Mouse (Mus musculus) forebrain, embryonic 13.5 days (tissue): ENCODE data around the gene Fmnl1. TPM values are rescaled to one million over a fixed set of nuclear protein-coding genes. Genes with fewer than 3 reads are reported as not detected.

Experiments used
- ATAC-seq: fragments of 200-750 bp; cut with Nextera tagmentation; 2 replicates; pipeline ENCODE4 v1.8.0; 2017
- H3K27ac ChIP-seq: fragments of 300-500 bp; sonication (generic); 2 replicates; pipeline ENCODE4 v1.5.1; 2015; ENCODE audit warnings: inconsistent platforms, mild to moderate bottlenecking, moderate library complexity
- H3K27me3 ChIP-seq: fragments of 300-500 bp; sonication (generic); 2 replicates; pipeline ENCODE4 v1.6.1; 2015; ENCODE audit warnings: mild to moderate bottlenecking, inconsistent platforms
- H3K36me3 ChIP-seq: fragments of 300-500 bp; sonication (generic); 2 replicates; pipeline ENCODE4 v1.6.1; 2015; ENCODE audit warnings: mild to moderate bottlenecking, inconsistent platforms; ENCODE audit not compliant: poor library complexity, severe bottlenecking
- H3K4me1 ChIP-seq: fragments of 300-500 bp; sonication (generic); 2 replicates; pipeline ENCODE4 v1.6.1; 2015; ENCODE audit warnings: inconsistent platforms
- H3K4me2 ChIP-seq: fragments of 300-500 bp; sonication (generic); 2 replicates; pipeline ENCODE4 v1.6.1; 2015; ENCODE audit warnings: inconsistent platforms, mild to moderate bottlenecking, moderate library complexity
- H3K4me3 ChIP-seq: fragments of 300-500 bp; sonication (generic); 2 replicates; pipeline ENCODE4 v1.5.1; 2015; ENCODE audit warnings: mild to moderate bottlenecking, inconsistent platforms
- H3K9ac ChIP-seq: fragments of 300-500 bp; sonication (generic); 2 replicates; pipeline ENCODE4 v1.6.1; 2015; ENCODE audit warnings: mild to moderate bottlenecking, inconsistent platforms
- H3K9me3 ChIP-seq: fragments of 300-500 bp; sonication (generic); replicated peaks from 2 replicates; pipeline ENCODE4 v1.6.1; 2016; ENCODE audit warnings: inconsistent platforms
- WGBS: fragments of 180-500 bp; shearing (Covaris S2); methylation state at CpG from one replicate; pipeline ENCODE4 v1.1.7; 2015; 5-methylcytosine and 5-hydroxymethylcytosine counted together
- polyA plus RNA-seq: library from polyadenylated mRNA; unstranded; fragments of >200 nt; fragmentation: Nextera tagmentation; extraction: Ambion mirVana; gene quantifications from 2 replicates; pipeline ENCODE4 v1.2.1, GENCODE M21; 2015

Fmnl1 gene
- polyA plus RNA-seq, 1 experiment from 2014 or later = 0.76 TPM

GRCm38 (mm10) chr11:103236431-103236830 is 65.5 kb downstream of the Fmnl1 start:
- H3K9ac ChIP-seq = no peak overlapping the region
- no peak for ATAC-seq
- WGBS = 88% methylated on average over 6 of the region's 6 CpGs
- H3K27ac ChIP-seq = no peak overlapping the region
- H3K4me2 ChIP-seq = no peak overlapping the region
- H3K9me3 ChIP-seq = no peaks in the 10 kb centered on the region
- peaks cover 11% of the 10 kb centered on the region; the same call in 1 of the 2 replicates for H3K4me1 ChIP-seq
- H3K27me3 ChIP-seq = no peaks in the 10 kb centered on the region
- H3K4me3 ChIP-seq = no peak overlapping the region
- peaks cover 54% of the 10 kb centered on the region for H3K36me3 ChIP-seq

GRCm38 (mm10) chr11:103236903-103237302 is 66.0 kb downstream of the Fmnl1 start:
- ATAC-seq = no peak
- Histone ChIP-seq H3K4me2 (no peak overlapping the region), H3K4me1 (peaks cover 16% of the 10 kb centered on the region), H3K27ac (no peak overlapping the region), H3K9ac (no peak overlapping the region), H3K9me3 (no peaks in the 10 kb centered on the region), H3K36me3 (peaks cover 51% of the 10 kb centered on the region), H3K27me3 (no peaks in the 10 kb centered on the region), H3K4me3 (no peak overlapping the region)
- 90% methylated on average over 10 of the region's 10 CpGs for WGBS

- H3K9ac ChIP-seq = no peak overlapping the region
- no peaks in the 10 kb centered on the region for H3K9me3 ChIP-seq
- no peak overlapping the region for H3K4me3 ChIP-seq
- no peak for ATAC-seq
- H3K36me3 ChIP-seq = peaks cover 51% of the 10 kb centered on the region
- H3K4me2 ChIP-seq = no peak overlapping the region
- peaks cover 16% of the 10 kb centered on the region for H3K4me1 ChIP-seq
- H3K27me3 ChIP-seq = no peaks in the 10 kb centered on the region
- 71% methylated on average over 9 of the region's 9 CpGs for WGBS
- H3K27ac ChIP-seq = no peak overlapping the region
Measured at GRCm38 (mm10) chr11:103237757-103238156, 66.8 kb downstream of the Fmnl1 start.

DNA sequence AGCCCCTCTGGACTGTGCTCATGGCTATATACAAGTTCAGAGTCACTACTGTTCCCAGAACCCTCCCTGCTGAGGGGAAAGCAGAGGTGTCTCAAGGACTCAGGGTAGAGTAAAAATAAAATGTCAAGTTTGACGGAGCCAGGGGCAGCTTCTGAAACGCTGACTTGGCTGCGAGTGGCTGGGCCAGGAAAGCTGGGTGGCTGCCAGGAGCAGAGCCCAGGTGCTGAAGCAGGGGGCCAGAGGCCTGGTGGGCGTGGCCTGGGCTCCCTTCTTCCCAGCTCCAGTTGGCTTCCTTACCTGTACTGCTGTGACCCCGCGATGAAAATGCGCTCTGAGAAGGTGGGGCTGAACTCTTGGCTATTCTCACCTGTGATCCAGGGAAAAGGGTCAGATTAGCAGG is 69.8 kb downstream of the Fmnl1 start:
- ATAC-seq = no peak
- H3K4me2 ChIP-seq = no peak overlapping the region
- H3K4me3 ChIP-seq = no peak overlapping the region
- no peaks in the 10 kb centered on the region for H3K9me3 ChIP-seq
- H3K27ac ChIP-seq = no peak overlapping the region
- H3K4me1 ChIP-seq = peaks cover 30% of the 10 kb centered on the region
- no peaks in the 10 kb centered on the region for H3K27me3 ChIP-seq
- H3K36me3 ChIP-seq = peaks cover 46% of the 10 kb centered on the region
- 54% methylated on average over 7 of the region's 7 CpGs for WGBS
- H3K9ac ChIP-seq = no peak overlapping the region

GRCm38 (mm10) chr11:103244856-103245255 is 73.9 kb downstream of the Fmnl1 start:
- Histone ChIP-seq H3K27ac (no peak overlapping the region), H3K9me3 (no peaks in the 10 kb centered on the region), H3K9ac (no peak overlapping the region), H3K4me2 (no peak overlapping the region), H3K36me3 (0 out of 2 replicates have a peak, but pooled peaks cover 4% of the 10 kb centered on the region), H3K27me3 (no peaks in the 10 kb centered on the region), H3K4me1 (peaks cover 54% of the 10 kb centered on the region), H3K4me3 (no peak overlapping the region)
- ATAC-seq = no peak
- 79% methylated on average over 4 of the region's 4 CpGs for WGBS

- Histone ChIP-seq H3K27ac (0 out of 2 replicates have a peak overlapping the region, but pooled peaks have one; percentile 14), H3K4me1 (peaks cover 45% of the 10 kb centered on the region), H3K4me2 (no peak overlapping the region), H3K9me3 (no peaks in the 10 kb centered on the region), H3K4me3 (no peak overlapping the region), H3K9ac (no peak overlapping the region), H3K36me3 (no peaks in the 10 kb centered on the region), H3K27me3 (no peaks in the 10 kb centered on the region)
- WGBS = 87% methylated on average over 10 of the region's 10 CpGs
- no peak for ATAC-seq
Measured at GRCm38 (mm10) chr11:103246081-103246730, 75.3 kb downstream of the Fmnl1 start.

DNA sequence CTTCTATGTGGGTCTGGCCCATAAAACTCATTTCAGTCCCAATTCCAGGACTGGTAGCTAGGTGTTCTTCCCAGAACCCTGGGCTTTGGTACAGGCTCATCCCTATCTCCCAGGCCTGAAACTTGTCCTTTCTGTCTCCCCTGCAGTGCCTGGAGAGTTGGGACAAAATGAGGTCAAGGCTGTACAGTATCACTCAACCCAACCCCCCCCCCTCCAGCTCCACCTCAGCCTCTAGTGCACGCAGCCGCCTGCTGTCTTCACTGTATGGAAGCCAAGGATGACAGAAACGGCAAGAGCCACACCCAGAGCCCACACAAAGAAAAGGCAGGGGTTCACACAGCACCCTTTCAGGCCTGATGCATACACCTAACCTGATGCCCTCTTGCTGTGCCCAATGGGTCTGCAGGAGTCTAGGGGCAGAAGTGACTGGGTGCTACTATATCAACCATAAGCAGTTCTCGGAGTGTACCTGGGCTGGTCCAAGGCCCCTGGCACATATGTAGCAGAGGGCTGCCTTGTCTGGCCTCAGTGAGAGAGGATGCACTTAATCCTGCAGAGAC is 75.9 kb downstream of the Fmnl1 start:
- H3K27ac ChIP-seq = 0 out of 2 replicates have a peak overlapping the region, but pooled peaks have one; percentile 14
- 73% methylated on average over 4 of the region's 4 CpGs for WGBS
- no peaks in the 10 kb centered on the region for H3K36me3 ChIP-seq
- H3K4me1 ChIP-seq = peaks cover 39% of the 10 kb centered on the region
- ATAC-seq = no peak
- no peaks in the 10 kb centered on the region for H3K9me3 ChIP-seq
- no peak overlapping the region for H3K4me3 ChIP-seq
- H3K9ac ChIP-seq = no peak overlapping the region
- no peaks in the 10 kb centered on the region for H3K27me3 ChIP-seq
- H3K4me2 ChIP-seq = no peak overlapping the region

- Histone ChIP-seq H3K4me1 (peaks cover 38% of the 10 kb centered on the region), H3K9ac (no peak overlapping the region), H3K27me3 (no peaks in the 10 kb centered on the region), H3K9me3 (no peaks in the 10 kb centered on the region), H3K4me2 (no peak overlapping the region), H3K4me3 (no peak overlapping the region), H3K27ac (peak overlapping the region; percentile 59), H3K36me3 (no peaks in the 10 kb centered on the region)
- 63% methylated on average over 11 of the region's 11 CpGs for WGBS
- ATAC-seq = peak; percentile 70
Measured at GRCm38 (mm10) chr11:103247504-103248177, 76.7 kb downstream of the Fmnl1 start.

Other genes starting within 250 kb of the Fmnl1 start
- gene Kif18b, start 246.0 kb upstream of the Fmnl1 start, polyA plus RNA-seq = 10.3 and 10.7 TPM in 2 replicates
- gene C1ql1, start 224.4 kb upstream of the Fmnl1 start, polyA plus RNA-seq = 1.4 and 1.5 TPM in 2 replicates
- 47.3 and 53.9 TPM in 2 replicates for gene Nmt1, start 142.9 kb upstream of the Fmnl1 start, polyA plus RNA-seq
- gene Dcakd, start 142.8 kb upstream of the Fmnl1 start, polyA plus RNA-seq = 182 and 195 TPM in 2 replicates
- 0.92 and 1.2 TPM in 2 replicates for gene Plcd3, start 69.4 kb upstream of the Fmnl1 start, polyA plus RNA-seq
- gene Acbd4, start 69.4 kb upstream of the Fmnl1 start, polyA plus RNA-seq = 8.1 TPM in 2 replicates
- 3.3 and 4.1 TPM in 2 replicates for gene Hexim1, start 54.9 kb upstream of the Fmnl1 start, polyA plus RNA-seq
- 13.4 and 13.9 TPM in 2 replicates for gene Hexim2, start 38.7 kb upstream of the Fmnl1 start, polyA plus RNA-seq
- gene 1700023F06Rik, start 37.5 kb downstream of the Fmnl1 start, polyA plus RNA-seq = 0.37 and 0.54 TPM in 2 replicates
- gene Spata32, start 47.3 kb downstream of the Fmnl1 start, polyA plus RNA-seq = not detected in 2 replicates
- 2.8 and 4.5 TPM in 2 replicates for gene Map3k14, start 96.4 kb downstream of the Fmnl1 start, polyA plus RNA-seq
- 2.2 and 2.3 TPM in 2 replicates for gene Arhgap27, start 192.6 kb downstream of the Fmnl1 start, polyA plus RNA-seq
- gene Plekhm1, start 241.6 kb downstream of the Fmnl1 start, polyA plus RNA-seq = 7.7 and 8.0 TPM in 2 replicates